Mouse (Mus musculus): Measurements from ENCODE around the gene Cacng7. TPM values are rescaled to one million over a fixed set of nuclear protein-coding genes. Genes with fewer than 3 reads are reported as not detected.

Gene Cacng7
- polyA plus RNA-seq, 1 experiment from 2014 or later, result 1.2 TPM

DNA sequence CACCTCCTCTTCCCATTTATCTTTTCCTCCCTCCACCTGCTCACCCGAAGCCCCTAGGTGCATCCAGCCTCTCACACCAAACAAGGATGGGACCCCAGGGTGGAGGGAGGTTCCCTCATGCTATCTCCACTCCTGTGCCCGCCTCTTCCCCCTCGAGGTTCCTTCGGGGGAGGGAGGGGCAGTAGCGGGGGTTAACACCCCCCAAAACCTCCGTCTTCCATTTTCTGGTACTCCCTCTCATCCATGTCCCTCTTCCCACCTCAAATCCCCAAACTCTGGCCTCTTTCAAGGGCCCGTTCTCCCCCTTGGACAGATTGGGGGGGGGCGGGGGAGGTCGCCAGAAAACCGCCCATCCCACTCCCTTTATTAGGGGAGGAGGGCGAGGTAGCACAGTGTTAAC lies 34.8 kb downstream of the Cacng7 start:
- DNase-seq (no peak), ATAC-seq (ENCODE audit: insufficient read depth) (no peak)
- 12% methylated on average over 11 of the region's 11 CpGs for WGBS
- Histone ChIP-seq H3K4me3 (ENCODE audit: low read depth, low read length) (no peak overlapping the region), H3K4me1 (ENCODE audit: insufficient read depth) (no peaks in the 10 kb centered on the region), H3K9me3 (ENCODE audit: low read depth, low read length) (no peaks in the 10 kb centered on the region), H3K27ac (ENCODE audit: low read depth) (no peak overlapping the region), H3K36me3 (ENCODE audit: insufficient read depth) (no peaks in the 10 kb centered on the region), H3K9ac (no peak overlapping the region), H3K27me3 (ENCODE audit: insufficient read depth, low read length) (peaks cover 13% of the 10 kb centered on the region), H3K4me2 (peak overlapping the region; percentile 39)
- TF ChIP-seq CTCF (IDR thresholded peaks at IDR 0.05; ENCODE audit: low read depth), result no peak

DNA sequence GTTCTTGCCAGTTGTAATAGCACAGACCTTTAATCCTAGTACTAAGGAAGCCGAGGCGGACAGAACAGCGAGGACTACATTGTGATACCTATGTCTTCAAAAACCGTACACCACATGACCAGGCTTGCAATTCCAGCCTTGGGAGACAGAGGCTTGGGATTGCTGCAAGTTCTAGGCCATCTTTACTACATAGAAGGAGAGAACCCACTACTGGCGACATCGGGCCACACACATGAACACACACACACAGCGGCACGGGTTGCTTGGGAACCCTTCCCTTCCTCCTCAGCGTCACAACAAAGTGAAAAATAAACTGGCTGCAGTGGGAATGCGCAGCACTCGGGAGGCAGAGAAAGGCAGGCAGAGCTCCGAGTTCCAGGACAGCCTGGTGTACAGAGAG lies 35.6 kb downstream of the Cacng7 start:
- H3K4me2 ChIP-seq, result no peak overlapping the region
- no peaks in the 10 kb centered on the region for H3K9me3 ChIP-seq (ENCODE audit: low read depth, low read length)
- DNase-seq (no peak), ATAC-seq (ENCODE audit: insufficient read depth) (no peak)
- H3K9ac ChIP-seq, result no peak overlapping the region
- no peaks in the 10 kb centered on the region for H3K4me1 ChIP-seq (ENCODE audit: insufficient read depth)
- no peaks in the 10 kb centered on the region for H3K36me3 ChIP-seq (ENCODE audit: insufficient read depth)
- no peak overlapping the region for H3K27ac ChIP-seq (ENCODE audit: low read depth)
- 27% methylated on average over 12 of the region's 12 CpGs for WGBS
- TF ChIP-seq CTCF (IDR thresholded peaks at IDR 0.05; ENCODE audit: low read depth), result no peak
- H3K4me3 ChIP-seq (ENCODE audit: low read depth, low read length), result no peak overlapping the region
- peaks cover 13% of the 10 kb centered on the region for H3K27me3 ChIP-seq (ENCODE audit: insufficient read depth, low read length)

DNA sequence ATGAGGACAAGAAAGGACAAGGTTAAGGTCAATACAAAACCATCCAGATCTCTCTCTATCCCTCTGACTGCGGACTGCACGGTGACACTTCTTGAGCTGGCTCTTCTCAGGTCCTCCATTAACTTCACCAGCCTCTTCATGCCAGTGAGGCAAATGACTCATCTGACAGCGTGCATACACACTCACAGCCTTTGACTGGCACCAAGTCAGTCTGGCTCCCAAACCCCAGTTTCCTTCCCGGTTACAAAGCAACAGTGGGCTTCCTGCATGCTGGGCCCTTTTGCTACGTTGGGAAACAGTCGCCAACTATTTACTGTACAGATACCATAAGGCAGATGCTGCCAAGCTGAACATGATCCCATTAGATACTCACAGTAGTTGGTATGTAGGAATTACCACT lies 36.4 kb downstream of the Cacng7 start:
- 64% methylated on average over 6 of the region's 6 CpGs for WGBS
- H3K27ac ChIP-seq (ENCODE audit: low read depth), result no peak overlapping the region
- ATAC-seq (ENCODE audit: insufficient read depth) (no peak), DNase-seq (no peak)
- no peak for TF ChIP-seq CTCF (IDR thresholded peaks at IDR 0.05; ENCODE audit: low read depth)
- no peaks in the 10 kb centered on the region for H3K9me3 ChIP-seq (ENCODE audit: low read depth, low read length)
- no peak overlapping the region for H3K4me3 ChIP-seq (ENCODE audit: low read depth, low read length)
- H3K27me3 ChIP-seq (ENCODE audit: insufficient read depth, low read length), result peaks cover 13% of the 10 kb centered on the region
- H3K9ac ChIP-seq, result no peak overlapping the region
- H3K4me1 ChIP-seq (ENCODE audit: insufficient read depth), result no peaks in the 10 kb centered on the region
- H3K4me2 ChIP-seq, result no peak overlapping the region
- no peaks in the 10 kb centered on the region for H3K36me3 ChIP-seq (ENCODE audit: insufficient read depth)

DNA sequence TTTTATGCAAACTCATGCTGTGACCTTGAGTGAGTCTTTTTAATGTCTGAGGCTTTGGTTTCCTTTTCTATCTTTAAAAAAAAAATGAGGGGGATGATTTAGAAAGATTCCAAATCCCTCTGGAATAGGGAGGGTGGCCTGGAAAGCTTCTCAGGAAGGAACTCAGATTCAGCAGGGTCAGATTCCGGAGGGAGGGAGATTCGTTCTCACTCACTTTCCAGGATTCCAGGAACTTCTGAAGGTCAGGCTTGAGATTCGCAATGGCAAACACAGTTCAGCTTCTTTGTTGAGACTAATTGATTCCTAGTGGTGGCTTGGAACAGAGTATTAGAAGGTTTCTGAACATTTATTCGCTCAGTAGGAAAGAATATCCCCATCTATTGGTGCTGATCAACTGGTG lies 37.7 kb downstream of the Cacng7 start:
- peaks cover 13% of the 10 kb centered on the region for H3K27me3 ChIP-seq (ENCODE audit: insufficient read depth, low read length)
- H3K27ac ChIP-seq (ENCODE audit: low read depth), result no peak overlapping the region
- WGBS, result 35% methylated on average over 4 of the region's 4 CpGs
- H3K4me1 ChIP-seq (ENCODE audit: insufficient read depth), result no peaks in the 10 kb centered on the region
- TF ChIP-seq CTCF (IDR thresholded peaks at IDR 0.05; ENCODE audit: low read depth), result no peak
- H3K4me3 ChIP-seq (ENCODE audit: low read depth, low read length), result no peak overlapping the region
- no peaks in the 10 kb centered on the region for H3K9me3 ChIP-seq (ENCODE audit: low read depth, low read length)
- no peak for ATAC-seq (ENCODE audit: insufficient read depth)
- no peaks in the 10 kb centered on the region for H3K36me3 ChIP-seq (ENCODE audit: insufficient read depth)
- H3K9ac ChIP-seq, result no peak overlapping the region
- DNase-seq, result no peak
- H3K4me2 ChIP-seq, result no peak overlapping the region

DNA sequence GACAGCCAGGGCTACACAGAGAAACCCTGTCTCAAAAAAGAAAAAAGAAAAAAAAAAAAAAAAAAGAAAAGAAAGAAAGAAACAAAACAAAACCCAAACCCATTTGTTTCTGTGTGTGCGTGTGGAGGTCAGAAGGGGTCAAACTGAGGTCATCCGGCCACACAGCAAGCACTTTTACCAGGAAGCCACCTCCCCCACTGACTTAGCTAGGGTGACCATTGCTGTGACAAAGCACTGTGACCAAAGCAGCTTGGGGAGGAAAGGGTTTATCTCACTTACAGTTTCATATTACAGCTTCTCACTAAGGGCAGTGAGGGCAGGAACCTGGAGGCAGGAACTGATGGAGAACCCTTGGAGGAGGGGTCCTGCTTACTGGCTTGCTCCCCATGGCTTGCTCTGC lies 39.6 kb downstream of the Cacng7 start:
- 64% methylated on average over 2 of the region's 2 CpGs for WGBS
- Histone ChIP-seq H3K27me3 (ENCODE audit: insufficient read depth, low read length) (peaks cover 3% of the 10 kb centered on the region; the same call in 1 of the 2 replicates), H3K4me3 (ENCODE audit: low read depth, low read length) (no peak overlapping the region), H3K4me2 (no peak overlapping the region), H3K36me3 (ENCODE audit: insufficient read depth) (no peaks in the 10 kb centered on the region), H3K9me3 (ENCODE audit: low read depth, low read length) (no peaks in the 10 kb centered on the region), H3K9ac (no peak overlapping the region), H3K27ac (ENCODE audit: low read depth) (no peak overlapping the region), H3K4me1 (ENCODE audit: insufficient read depth) (no peaks in the 10 kb centered on the region)
- ATAC-seq (ENCODE audit: insufficient read depth) (no peak), DNase-seq (no peak)
- no peak for TF ChIP-seq CTCF (IDR thresholded peaks at IDR 0.05; ENCODE audit: low read depth)

DNA sequence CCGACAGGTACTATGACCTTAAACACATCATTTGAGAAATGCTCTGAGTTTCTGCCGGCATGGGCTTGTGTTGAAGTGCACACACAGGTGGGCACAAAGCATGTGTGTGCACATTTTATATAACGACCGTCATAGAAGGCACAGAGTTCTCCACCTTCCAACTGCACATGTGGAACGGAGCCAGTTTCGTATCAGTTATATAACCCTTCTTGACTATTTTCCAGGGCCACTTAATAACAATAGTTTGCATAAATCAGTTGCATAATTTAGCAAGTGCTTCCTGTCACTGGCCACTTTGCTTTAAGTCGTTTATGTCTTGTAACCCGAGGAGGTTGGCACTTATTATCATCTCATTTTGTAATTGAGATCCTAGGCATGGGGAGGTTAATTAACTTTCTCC lies 41.0 kb downstream of the Cacng7 start:
- Histone ChIP-seq H3K4me2 (no peak overlapping the region), H3K4me3 (ENCODE audit: low read depth, low read length) (no peak overlapping the region), H3K9ac (no peak overlapping the region), H3K27me3 (ENCODE audit: insufficient read depth, low read length) (no peaks in the 10 kb centered on the region), H3K9me3 (ENCODE audit: low read depth, low read length) (no peaks in the 10 kb centered on the region), H3K4me1 (ENCODE audit: insufficient read depth) (no peaks in the 10 kb centered on the region), H3K27ac (ENCODE audit: low read depth) (no peak overlapping the region), H3K36me3 (ENCODE audit: insufficient read depth) (no peaks in the 10 kb centered on the region)
- DNase-seq (no peak), ATAC-seq (ENCODE audit: insufficient read depth) (no peak)
- 74% methylated on average over 8 of the region's 8 CpGs for WGBS
- TF ChIP-seq CTCF (IDR thresholded peaks at IDR 0.05; ENCODE audit: low read depth), result no peak

DNA sequence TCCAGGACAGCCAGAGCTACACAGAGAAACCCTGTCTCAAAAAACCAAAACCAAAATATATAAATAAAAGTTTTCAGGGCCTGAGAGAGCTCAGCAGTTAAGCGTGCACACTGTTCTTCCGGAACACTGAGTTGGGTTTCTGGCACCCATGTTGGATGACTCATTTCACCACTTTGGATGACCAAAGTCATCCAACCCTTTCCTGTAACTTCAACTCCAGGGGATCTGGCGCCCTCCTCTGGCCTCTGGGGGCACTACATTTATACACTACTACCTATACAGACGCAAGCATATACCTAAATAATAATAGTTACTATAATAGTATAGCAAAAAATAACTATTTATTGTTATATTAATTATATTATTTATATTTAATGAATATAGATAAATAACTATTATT lies 44.1 kb downstream of the Cacng7 start:
- no peak overlapping the region for H3K27ac ChIP-seq (ENCODE audit: low read depth)
- H3K4me1 ChIP-seq (ENCODE audit: insufficient read depth), result no peaks in the 10 kb centered on the region
- no peak overlapping the region for H3K4me3 ChIP-seq (ENCODE audit: low read depth, low read length)
- no peaks in the 10 kb centered on the region for H3K27me3 ChIP-seq (ENCODE audit: insufficient read depth, low read length)
- H3K9ac ChIP-seq, result no peak overlapping the region
- 50% methylated on average over 4 of the region's 4 CpGs for WGBS
- no peak overlapping the region for H3K4me2 ChIP-seq
- DNase-seq, result peak; percentile 57
- no peaks in the 10 kb centered on the region for H3K36me3 ChIP-seq (ENCODE audit: insufficient read depth)
- no peak for ATAC-seq (ENCODE audit: insufficient read depth)
- no peaks in the 10 kb centered on the region for H3K9me3 ChIP-seq (ENCODE audit: low read depth, low read length)
- TF ChIP-seq CTCF (IDR thresholded peaks at IDR 0.05; ENCODE audit: low read depth), result peak; percentile 44; the same call in 1 of the 2 replicates

DNA sequence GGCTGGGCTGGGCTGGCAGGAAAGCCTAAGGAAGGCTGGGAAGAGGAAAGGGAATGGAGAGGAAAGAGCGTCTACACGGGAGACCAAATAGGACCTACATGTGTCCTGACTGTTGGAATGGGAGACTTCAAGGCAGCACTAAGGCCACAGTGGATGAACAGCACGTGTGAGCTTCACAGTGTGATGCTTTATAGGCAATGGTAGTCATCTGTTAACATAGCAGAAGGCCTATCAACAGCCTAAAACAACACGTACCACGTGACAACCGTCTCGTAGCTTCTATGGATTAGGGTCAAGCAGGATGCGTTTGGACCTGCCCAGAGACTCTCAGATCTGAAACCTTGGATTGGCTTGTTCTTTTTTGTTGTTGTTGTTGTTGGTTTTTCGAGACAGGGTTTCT lies 49.4 kb downstream of the Cacng7 start:
- H3K4me1 ChIP-seq (ENCODE audit: insufficient read depth), result no peaks in the 10 kb centered on the region
- H3K27ac ChIP-seq (ENCODE audit: low read depth), result no peak overlapping the region
- H3K4me3 ChIP-seq (ENCODE audit: low read depth, low read length), result no peak overlapping the region
- WGBS, result 80% methylated on average over 9 of the region's 9 CpGs
- no peaks in the 10 kb centered on the region for H3K36me3 ChIP-seq (ENCODE audit: insufficient read depth)
- no peak for TF ChIP-seq CTCF (IDR thresholded peaks at IDR 0.05; ENCODE audit: low read depth)
- no peak overlapping the region for H3K4me2 ChIP-seq
- ATAC-seq (ENCODE audit: insufficient read depth) (no peak), DNase-seq (no peak)
- H3K9ac ChIP-seq, result no peak overlapping the region
- H3K9me3 ChIP-seq (ENCODE audit: low read depth, low read length), result no peaks in the 10 kb centered on the region
- H3K27me3 ChIP-seq (ENCODE audit: insufficient read depth, low read length), result no peaks in the 10 kb centered on the region
